Mouse (Mus musculus): ENCODE measurements around the gene She. TPM values are rescaled to one million over a fixed set of nuclear protein-coding genes. Genes with fewer than 3 reads are reported as not detected.
"Not testable (repeated sequence)": the region's sequence is repeated elsewhere in the genome, so short reads cannot be mapped to it uniquely, and the experiment has no call there.

She gene
- polyA plus RNA-seq, 1 experiment from 2014 or later, result 2.3 TPM

GRCm38 (mm10) chr3:89799476-89799875 lies 31.7 kb upstream of the She start:
- Histone ChIP-seq H3K4me2 (ENCODE audit: low read depth, low read length) (peak overlapping the region; percentile 46), H3K4me1 (ENCODE audit: control insufficient read depth, insufficient read depth, low read length) (0 out of 2 replicates have a peak, but pooled peaks cover 5% of the 10 kb centered on the region), H3K4me3 (ENCODE audit: low read length) (no peak overlapping the region), H3K36me3 (ENCODE audit: control insufficient read depth, insufficient read depth, low read length) (no peaks in the 10 kb centered on the region), H3K9ac (ENCODE audit: low read depth, low read length) (no peak overlapping the region), H3K27me3 (replicated peaks; ENCODE audit: control insufficient read depth, insufficient read depth, low read length) (no peaks in the 10 kb centered on the region), H3K9me3 (ENCODE audit: control insufficient read depth, low read length) (no peaks in the 10 kb centered on the region), H3K27ac (ENCODE audit: low read length) (no peak overlapping the region)
- ATAC-seq, result no peak
- WGBS, result 10% methylated on average over 13 of the region's 13 CpGs

GRCm38 (mm10) chr3:89800078-89800477 lies 31.1 kb upstream of the She start:
- not testable (repeated sequence) for ATAC-seq; H3K4me1 ChIP-seq (ENCODE audit: control insufficient read depth, insufficient read depth, low read length); H3K4me2 ChIP-seq (ENCODE audit: low read depth, low read length); H3K36me3 ChIP-seq (ENCODE audit: control insufficient read depth, insufficient read depth, low read length); H3K27ac ChIP-seq (ENCODE audit: low read length); H3K4me3 ChIP-seq (ENCODE audit: low read length); H3K9ac ChIP-seq (ENCODE audit: low read depth, low read length); H3K9me3 ChIP-seq (ENCODE audit: control insufficient read depth, low read length); H3K27me3 ChIP-seq (replicated peaks; ENCODE audit: control insufficient read depth, insufficient read depth, low read length)
- 58% methylated on average over 3 of the region's 3 CpGs for WGBS

- H3K27me3 ChIP-seq (replicated peaks; ENCODE audit: control insufficient read depth, insufficient read depth, low read length), result no peaks in the 10 kb centered on the region
- H3K9ac ChIP-seq (ENCODE audit: low read depth, low read length), result no peak overlapping the region
- no peak for ATAC-seq
- WGBS, result 68% methylated on average over 5 of the region's 5 CpGs
- no peaks in the 10 kb centered on the region for H3K36me3 ChIP-seq (ENCODE audit: control insufficient read depth, insufficient read depth, low read length)
- no peaks in the 10 kb centered on the region for H3K9me3 ChIP-seq (ENCODE audit: control insufficient read depth, low read length)
- H3K27ac ChIP-seq (ENCODE audit: low read length), result no peak overlapping the region
- H3K4me1 ChIP-seq (ENCODE audit: control insufficient read depth, insufficient read depth, low read length), result 0 out of 2 replicates have a peak, but pooled peaks cover 5% of the 10 kb centered on the region
- H3K4me3 ChIP-seq (ENCODE audit: low read length), result no peak overlapping the region
- no peak overlapping the region for H3K4me2 ChIP-seq (ENCODE audit: low read depth, low read length)
These were observed 30.2 kb upstream of the She start for GRCm38 (mm10) chr3:89800774-89801506.

GRCm38 (mm10) chr3:89801507-89801847 lies 29.7 kb upstream of the She start:
- H3K9me3 ChIP-seq (ENCODE audit: control insufficient read depth, low read length), result no peaks in the 10 kb centered on the region
- no peak overlapping the region for H3K4me3 ChIP-seq (ENCODE audit: low read length)
- no peak overlapping the region for H3K9ac ChIP-seq (ENCODE audit: low read depth, low read length)
- H3K4me1 ChIP-seq (ENCODE audit: control insufficient read depth, insufficient read depth, low read length), result 0 out of 2 replicates have a peak, but pooled peaks cover 5% of the 10 kb centered on the region
- no peaks in the 10 kb centered on the region for H3K36me3 ChIP-seq (ENCODE audit: control insufficient read depth, insufficient read depth, low read length)
- 0 out of 2 replicates have a peak overlapping the region, but pooled peaks have one; percentile 5 for H3K27ac ChIP-seq (ENCODE audit: low read length)
- H3K27me3 ChIP-seq (replicated peaks; ENCODE audit: control insufficient read depth, insufficient read depth, low read length), result no peaks in the 10 kb centered on the region
- 17% methylated on average over 3 of the region's 3 CpGs for WGBS
- peak; percentile 67; the same call in 1 of the 2 replicates for ATAC-seq
- no peak overlapping the region for H3K4me2 ChIP-seq (ENCODE audit: low read depth, low read length)

GRCm38 (mm10) chr3:89802876-89803275 lies 28.3 kb upstream of the She start:
- H3K9me3 ChIP-seq (ENCODE audit: control insufficient read depth, low read length), result no peaks in the 10 kb centered on the region
- no peak overlapping the region for H3K4me3 ChIP-seq (ENCODE audit: low read length)
- 73% methylated on average over 15 of the region's 15 CpGs for WGBS

GRCm38 (mm10) chr3:89805179-89805578 lies 26.0 kb upstream of the She start:
- Histone ChIP-seq H3K9me3 (ENCODE audit: control insufficient read depth, low read length) (no peaks in the 10 kb centered on the region), H3K9ac (ENCODE audit: low read depth, low read length) (no peak overlapping the region), H3K27me3 (replicated peaks; ENCODE audit: control insufficient read depth, insufficient read depth, low read length) (no peaks in the 10 kb centered on the region), H3K4me3 (ENCODE audit: low read length) (no peak overlapping the region), H3K27ac (ENCODE audit: low read length) (no peak overlapping the region), H3K4me1 (ENCODE audit: control insufficient read depth, insufficient read depth, low read length) (0 out of 2 replicates have a peak, but pooled peaks cover 5% of the 10 kb centered on the region), H3K36me3 (ENCODE audit: control insufficient read depth, insufficient read depth, low read length) (no peaks in the 10 kb centered on the region), H3K4me2 (ENCODE audit: low read depth, low read length) (no peak overlapping the region)
- ATAC-seq, result no peak
- WGBS, result 65% methylated on average over 4 of the region's 4 CpGs

More at GRCm38 (mm10) chr3:89802876-89803275, 28.3 kb upstream of the She start:
- no peak overlapping the region for H3K4me2 ChIP-seq (ENCODE audit: low read depth, low read length)
- H3K27me3 ChIP-seq (replicated peaks; ENCODE audit: control insufficient read depth, insufficient read depth, low read length), result no peaks in the 10 kb centered on the region
- H3K27ac ChIP-seq (ENCODE audit: low read length), result no peak overlapping the region
- no peak for ATAC-seq
- H3K4me1 ChIP-seq (ENCODE audit: control insufficient read depth, insufficient read depth, low read length), result 0 out of 2 replicates have a peak, but pooled peaks cover 5% of the 10 kb centered on the region
- H3K36me3 ChIP-seq (ENCODE audit: control insufficient read depth, insufficient read depth, low read length), result no peaks in the 10 kb centered on the region
- H3K9ac ChIP-seq (ENCODE audit: low read depth, low read length), result no peak overlapping the region

- H3K36me3 ChIP-seq (ENCODE audit: control insufficient read depth, insufficient read depth, low read length), result no peaks in the 10 kb centered on the region
- H3K9ac ChIP-seq (ENCODE audit: low read depth, low read length), result no peak overlapping the region
- H3K9me3 ChIP-seq (ENCODE audit: control insufficient read depth, low read length), result no peaks in the 10 kb centered on the region
- H3K4me2 ChIP-seq (ENCODE audit: low read depth, low read length), result no peak overlapping the region
- H3K4me3 ChIP-seq (ENCODE audit: low read length), result no peak overlapping the region
- H3K27ac ChIP-seq (ENCODE audit: low read length), result no peak overlapping the region
- WGBS, result 80% methylated on average over 2 of the region's 2 CpGs
- 0 out of 2 replicates have a peak, but pooled peaks cover 2% of the 10 kb centered on the region for H3K4me1 ChIP-seq (ENCODE audit: control insufficient read depth, insufficient read depth, low read length)
- no peaks in the 10 kb centered on the region for H3K27me3 ChIP-seq (replicated peaks; ENCODE audit: control insufficient read depth, insufficient read depth, low read length)
- no peak for ATAC-seq
These were observed 24.4 kb upstream of the She start for GRCm38 (mm10) chr3:89806751-89807150.

- Histone ChIP-seq H3K36me3 (ENCODE audit: control insufficient read depth, insufficient read depth, low read length) (no peaks in the 10 kb centered on the region), H3K4me3 (ENCODE audit: low read length) (no peak overlapping the region), H3K9ac (ENCODE audit: low read depth, low read length) (no peak overlapping the region), H3K27me3 (replicated peaks; ENCODE audit: control insufficient read depth, insufficient read depth, low read length) (no peaks in the 10 kb centered on the region), H3K27ac (ENCODE audit: low read length) (no peak overlapping the region), H3K4me1 (ENCODE audit: control insufficient read depth, insufficient read depth, low read length) (0 out of 2 replicates have a peak, but pooled peaks cover 2% of the 10 kb centered on the region), H3K4me2 (ENCODE audit: low read depth, low read length) (no peak overlapping the region), H3K9me3 (ENCODE audit: control insufficient read depth, low read length) (no peaks in the 10 kb centered on the region)
- 84% methylated on average over 3 of the region's 3 CpGs for WGBS
- ATAC-seq, result no peak
These were observed 24.0 kb upstream of the She start for GRCm38 (mm10) chr3:89807171-89807570.

GRCm38 (mm10) chr3:89807881-89808280 lies 23.3 kb upstream of the She start:
- H3K9ac ChIP-seq (ENCODE audit: low read depth, low read length), result no peak overlapping the region
- peak; percentile 76; the same call in 1 of the 2 replicates for ATAC-seq
- no peak overlapping the region for H3K4me2 ChIP-seq (ENCODE audit: low read depth, low read length)
- 0 out of 2 replicates have a peak, but pooled peaks cover 2% of the 10 kb centered on the region for H3K4me1 ChIP-seq (ENCODE audit: control insufficient read depth, insufficient read depth, low read length)
- WGBS, result 70% methylated on average over 5 of the region's 5 CpGs
- H3K36me3 ChIP-seq (ENCODE audit: control insufficient read depth, insufficient read depth, low read length), result no peaks in the 10 kb centered on the region
- H3K27me3 ChIP-seq (replicated peaks; ENCODE audit: control insufficient read depth, insufficient read depth, low read length), result no peaks in the 10 kb centered on the region
- no peak overlapping the region for H3K4me3 ChIP-seq (ENCODE audit: low read length)
- H3K27ac ChIP-seq (ENCODE audit: low read length), result no peak overlapping the region
- no peaks in the 10 kb centered on the region for H3K9me3 ChIP-seq (ENCODE audit: control insufficient read depth, low read length)
